Mouse (Mus musculus) telencephalon, adult 2 months (tissue): Measurements from ENCODE around the gene Mrpl33.
"Not testable (repeated sequence)": the region's sequence is repeated elsewhere in the genome, so short reads cannot be mapped to it uniquely, and the experiment has no call there.

Experiments used
- DNase-seq: peaks from one replicate; pipeline ENCODE4 v3.0.0-alpha.2; 2011; ENCODE audit warnings: low read depth, low spot score

Mrpl33 gene

DNA sequence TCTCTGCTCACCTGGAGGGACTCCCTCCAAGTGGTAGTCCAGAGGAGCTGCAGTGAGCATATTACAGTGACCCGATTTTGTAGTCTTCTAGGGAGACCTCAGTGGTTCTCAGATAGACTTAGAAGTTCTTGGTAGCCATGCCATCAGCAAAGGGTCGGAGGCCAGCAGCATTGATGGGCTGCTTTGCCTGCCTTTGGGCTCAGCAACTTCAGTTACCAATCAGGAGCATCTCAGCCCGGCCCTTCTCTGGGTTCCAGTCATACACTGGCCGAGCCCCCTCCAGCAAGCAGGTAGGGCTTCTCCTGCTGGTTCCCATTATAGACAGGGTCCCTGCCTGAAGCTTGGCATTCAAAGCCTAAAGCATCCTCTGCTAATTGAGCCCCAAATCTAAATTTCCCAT is 867 bp upstream of the Mrpl33 start:
- DNase-seq: no peak

DNA sequence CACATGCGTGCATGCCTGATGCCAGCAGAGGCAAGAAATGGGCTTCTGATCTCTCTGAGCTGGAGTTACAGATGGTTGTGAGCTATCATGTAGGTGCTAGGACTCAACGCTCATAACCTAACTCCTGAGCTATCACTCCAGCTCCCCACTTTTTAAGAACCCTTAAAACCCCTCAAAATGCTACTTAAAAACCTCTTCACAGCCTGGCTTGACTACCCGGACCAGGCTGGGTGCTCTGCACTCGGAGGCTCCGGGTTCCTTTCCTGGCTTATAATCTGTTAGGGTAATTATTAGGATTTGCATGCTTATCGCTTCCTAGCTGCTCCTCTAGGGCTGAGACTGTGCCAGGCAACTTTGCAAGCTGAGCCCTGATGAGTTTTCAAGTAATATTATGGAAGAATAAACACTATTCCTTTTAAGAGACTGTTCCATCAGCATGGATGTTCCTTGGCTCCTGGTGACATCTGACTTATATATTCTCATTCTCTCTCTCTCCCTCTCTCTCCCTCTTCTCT is 752 bp downstream of the Mrpl33 start:
- DNase-seq: no peak

DNA sequence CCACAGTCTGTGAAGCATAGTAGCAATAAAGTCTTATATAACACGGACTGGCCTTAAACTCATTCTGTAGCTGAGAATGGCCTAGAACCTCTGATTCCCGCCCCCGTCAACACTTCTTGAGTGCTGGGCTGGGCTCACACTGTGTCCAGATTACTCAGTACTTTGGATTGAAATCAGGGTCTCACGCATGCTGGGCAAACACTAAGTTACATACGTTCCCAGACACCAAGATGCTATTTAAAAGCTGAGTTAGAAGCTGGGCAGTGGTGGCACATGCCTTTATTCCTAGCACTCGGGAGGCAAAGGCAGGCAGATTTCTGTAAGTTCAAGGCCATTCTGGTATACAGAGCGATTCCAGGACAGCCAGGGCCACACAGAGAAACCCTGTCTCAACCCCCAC is 1.4 kb downstream of the Mrpl33 start:
- no peak for DNase-seq

GRCm38 (mm10) chr5:31598579-31598978 is 1.8 kb downstream of the Mrpl33 start:
- DNase-seq: no peak

GRCm38 (mm10) chr5:31599161-31599560 is 2.4 kb downstream of the Mrpl33 start:
- DNase-seq: no peak

- no peak for DNase-seq
These were observed 4.5 kb downstream of the Mrpl33 start for GRCm38 (mm10) chr5:31601162-31601722.

DNA sequence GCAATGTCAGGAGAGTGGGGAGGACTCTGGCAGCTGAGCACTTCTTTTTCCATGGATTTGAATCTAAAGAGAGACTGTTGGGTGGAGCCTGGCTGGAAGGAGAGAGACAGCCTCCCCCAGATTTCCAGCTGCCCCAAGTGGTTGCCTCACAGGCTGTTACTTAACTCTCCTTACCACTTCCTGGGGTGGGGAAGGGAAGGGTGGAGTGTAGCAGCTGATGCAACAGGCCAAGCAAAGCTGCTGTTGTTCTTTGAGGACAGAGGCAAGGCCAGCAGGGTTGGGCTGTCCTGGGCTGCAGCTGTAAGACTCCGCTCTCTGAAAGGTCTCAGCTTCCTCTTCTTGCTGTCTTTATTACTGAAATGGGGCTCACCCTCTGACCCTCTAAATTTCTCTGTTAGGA is 5.6 kb downstream of the Mrpl33 start:
- DNase-seq: peak; percentile 77

DNA sequence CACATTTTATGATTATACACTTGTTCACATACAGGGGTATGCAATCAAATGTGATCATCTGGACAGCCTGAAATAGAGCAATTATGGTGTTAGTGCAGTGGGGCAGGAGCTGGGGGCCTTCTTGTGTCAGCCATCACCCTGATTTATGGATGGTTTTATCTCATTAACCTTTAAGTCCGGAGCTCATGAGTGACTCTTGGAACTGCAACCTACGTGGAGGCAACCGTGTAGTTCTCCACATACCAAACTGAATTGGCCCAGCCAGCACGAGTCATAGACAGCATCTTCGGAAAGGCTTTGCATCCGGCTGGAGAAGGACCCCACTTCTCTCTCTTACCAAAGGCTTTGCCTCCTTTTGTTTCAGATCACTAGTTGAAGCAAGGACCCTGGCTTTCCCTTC is 7.0 kb downstream of the Mrpl33 start:
- DNase-seq: no peak

DNA sequence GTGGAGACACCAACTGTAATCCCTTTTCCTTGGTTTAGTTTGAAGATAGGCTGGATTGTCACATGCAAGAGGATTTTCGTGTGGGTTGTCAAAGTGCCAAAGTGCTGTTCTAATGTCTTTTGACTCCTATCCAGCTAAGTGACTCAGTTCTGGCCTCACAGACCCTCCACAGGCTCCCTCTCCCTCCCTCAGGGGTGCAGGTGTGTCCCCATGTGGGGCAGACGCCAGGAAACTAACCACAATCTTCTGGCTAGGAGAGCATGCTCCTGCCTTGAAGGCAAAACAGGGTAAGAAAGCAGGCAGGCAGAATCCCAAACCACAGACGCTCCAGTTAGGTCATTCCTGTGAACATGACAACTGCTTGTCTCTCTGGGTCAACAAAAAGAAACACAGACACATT is 9.4 kb downstream of the Mrpl33 start:
- no peak for DNase-seq

DNA sequence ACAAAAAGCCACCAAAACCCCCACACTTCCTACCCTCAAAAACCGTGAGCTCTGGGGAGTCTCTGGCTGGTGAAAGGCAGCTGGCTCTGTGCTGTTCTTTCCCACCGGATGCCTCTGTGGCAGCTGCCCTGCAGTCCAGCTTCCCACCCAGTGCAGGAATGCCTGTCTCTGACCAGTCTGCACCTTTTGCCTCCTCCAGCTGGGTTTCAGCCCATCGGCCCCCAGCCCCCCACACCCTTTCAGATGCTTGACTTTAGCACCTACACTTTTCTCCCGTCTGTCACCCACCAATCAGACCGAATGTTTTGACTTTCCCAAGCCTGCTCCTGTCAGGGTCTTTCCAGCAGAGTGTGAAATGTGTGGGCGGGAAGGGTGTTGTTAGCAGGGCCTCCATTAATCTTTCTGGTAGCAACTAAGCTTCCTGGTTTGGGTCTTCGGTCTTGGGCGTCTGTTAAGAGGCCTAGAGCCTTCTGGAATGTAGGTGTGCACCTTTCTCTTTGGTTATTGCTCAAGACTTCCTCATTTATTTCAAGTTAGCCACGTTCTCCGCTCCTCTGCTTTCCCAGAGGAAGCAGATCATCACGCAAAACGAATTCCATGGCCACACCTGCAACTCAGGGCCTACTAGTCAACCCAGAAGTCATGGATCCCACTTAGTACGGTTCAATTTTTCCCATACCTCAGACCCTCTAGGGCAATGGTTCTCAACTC is 13.8 kb downstream of the Mrpl33 start:
- no peak for DNase-seq

GRCm38 (mm10) chr5:31611186-31611585 is 14.5 kb downstream of the Mrpl33 start:
- no peak for DNase-seq

- DNase-seq: peak; percentile 67
These were observed 17.1 kb downstream of the Mrpl33 start for GRCm38 (mm10) chr5:31613852-31614286.

DNA sequence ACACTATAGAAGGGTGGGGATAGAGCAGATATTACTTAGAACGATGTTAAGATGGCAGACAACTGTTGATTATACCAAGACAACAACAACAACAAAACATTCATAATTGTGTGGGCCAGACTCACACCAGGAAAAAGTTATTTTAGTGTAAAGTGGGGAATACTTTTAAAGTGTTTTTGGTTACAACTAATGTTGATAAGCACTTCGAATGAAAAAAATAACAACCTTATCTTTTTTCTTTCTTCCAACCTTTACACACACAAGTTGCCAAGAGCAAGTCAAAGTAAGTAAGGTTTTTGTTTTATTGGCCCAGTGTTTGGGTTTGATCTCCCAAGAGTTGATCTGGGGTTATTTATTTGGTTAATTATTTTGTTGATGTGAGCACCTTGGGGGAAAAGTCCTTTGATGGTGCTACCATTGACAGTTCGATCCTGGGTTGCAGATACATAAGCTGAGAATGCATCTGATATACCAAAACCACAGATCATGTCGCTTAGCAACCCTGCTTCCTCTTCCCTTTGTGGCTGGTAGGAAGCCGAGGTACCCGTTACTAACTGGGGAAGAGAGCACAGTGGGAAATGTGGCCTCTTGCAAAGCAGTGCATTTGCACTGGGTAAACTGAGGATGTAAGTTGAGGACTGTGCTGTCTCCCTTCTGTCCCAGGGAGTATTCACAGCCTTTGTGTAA is 17.7 kb downstream of the Mrpl33 start:
- no peak for DNase-seq

GRCm38 (mm10) chr5:31620326-31620725 is 23.6 kb downstream of the Mrpl33 start:
- no peak for DNase-seq

DNA sequence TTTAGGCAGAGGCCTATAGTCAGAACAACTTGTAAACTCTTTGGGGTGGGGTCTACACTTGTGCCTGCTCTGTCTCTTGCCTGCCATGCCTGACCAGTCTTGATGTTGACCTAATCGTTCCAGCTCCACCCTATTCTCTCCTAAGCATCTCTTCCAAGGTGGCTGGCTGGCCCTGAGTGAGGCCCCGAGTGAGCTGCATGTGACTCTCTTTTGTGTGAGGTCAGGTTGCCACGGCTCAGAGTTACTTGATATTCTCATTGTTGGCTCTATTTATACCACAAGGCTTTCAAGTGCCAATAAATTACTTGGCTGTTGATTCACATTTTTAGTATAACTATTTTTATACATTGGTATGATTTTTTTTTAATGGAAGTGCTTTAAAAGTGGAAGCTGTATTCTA is 30.4 kb downstream of the Mrpl33 start:
- no peak for DNase-seq

DNA sequence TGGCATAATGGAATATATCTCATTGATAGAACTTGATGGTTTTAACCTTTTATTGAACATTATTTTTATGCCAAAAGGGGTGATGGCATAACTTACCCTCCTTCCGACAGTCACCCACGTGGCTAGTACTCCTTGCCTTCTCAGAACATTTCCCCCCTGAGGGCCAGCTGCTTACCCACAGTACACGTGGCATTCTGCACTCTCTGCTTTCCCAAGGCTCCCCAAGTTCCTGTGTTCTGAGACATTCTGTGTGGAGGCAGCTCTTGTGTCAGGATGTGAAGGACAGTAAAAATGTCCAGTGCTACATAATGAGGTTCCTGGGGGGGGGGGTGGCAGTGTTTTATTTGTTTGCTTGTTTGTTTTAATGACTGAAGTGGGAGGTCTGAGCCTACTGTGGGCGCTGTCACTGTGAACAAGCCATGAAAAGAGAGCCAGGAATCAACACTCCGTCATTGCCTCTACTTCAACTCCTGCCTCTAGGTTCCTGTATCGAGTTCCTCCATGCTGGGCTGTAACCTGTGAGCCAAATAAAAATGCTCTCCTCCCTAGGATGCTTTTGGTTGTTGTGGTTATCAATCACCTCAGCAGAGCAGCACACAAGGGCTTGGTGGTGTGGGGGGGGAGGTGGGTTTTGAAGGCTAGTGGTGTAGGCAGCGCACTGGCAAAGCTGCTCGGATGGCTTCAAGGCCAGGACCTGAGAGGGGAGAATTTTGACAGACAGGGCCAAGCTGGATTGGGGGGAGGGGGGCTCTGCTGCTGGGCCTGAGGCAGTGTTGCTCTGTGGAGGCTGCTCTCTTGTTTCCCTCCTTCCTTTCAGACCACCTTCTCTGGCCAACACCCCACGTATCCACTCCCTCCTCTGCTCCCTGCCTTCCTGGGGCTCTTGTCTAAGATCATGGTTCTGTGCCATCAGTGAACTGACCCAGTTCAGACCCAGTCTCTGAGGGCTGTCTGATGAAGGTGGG is 31.1 kb downstream of the Mrpl33 start:
- DNase-seq: no peak

- DNase-seq: no peak
These were observed 31.8 kb downstream of the Mrpl33 start for GRCm38 (mm10) chr5:31628555-31628954.

DNA sequence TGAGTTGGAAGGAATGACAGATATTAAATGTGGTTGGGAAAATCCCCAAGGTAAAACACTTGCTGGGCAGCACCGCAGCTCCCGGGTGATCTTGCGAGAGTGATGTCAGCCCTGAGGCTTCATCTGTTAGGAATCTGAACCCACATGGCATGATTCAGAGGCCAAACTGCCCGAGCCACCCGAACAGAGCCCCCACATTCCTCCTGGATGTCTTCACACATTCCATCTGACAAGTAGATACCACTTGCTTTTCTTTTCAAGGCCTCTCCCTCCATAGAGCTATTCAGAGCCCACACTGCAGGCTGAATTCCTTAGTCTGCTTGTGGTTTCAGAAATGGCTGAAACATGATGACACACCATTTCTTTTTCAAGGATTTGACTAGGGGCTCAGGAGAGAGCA is 33.3 kb downstream of the Mrpl33 start:
- no peak for DNase-seq

GRCm38 (mm10) chr5:31631169-31631568 is 34.4 kb downstream of the Mrpl33 start:
- not testable (repeated sequence) for DNase-seq

GRCm38 (mm10) chr5:31634161-31634560 is 37.4 kb downstream of the Mrpl33 start:
- DNase-seq: no peak

- DNase-seq: no peak
These were observed 37.9 kb downstream of the Mrpl33 start for GRCm38 (mm10) chr5:31634679-31635078.
